Mouse (Mus musculus) lung, embryonic 15.5 days (tissue): ENCODE measurements at regions not wholly inside any gene's neighbourhood (a gene's known extent, or its start where the extent isn't known, plus 50 kb on each side); places are given as distances from the start of the nearest gene placed in this dataset.

Experiments used
- ATAC-seq: fragments of 200-750 bp; cut with Nextera tagmentation; 2 replicates; pipeline ENCODE4 v1.8.0; 2017; ENCODE audit warnings: moderate number of reproducible peaks, borderline replicate concordance; ENCODE audit not compliant: low FRiP score, low TSS enrichment; ENCODE audit errors: extremely low read depth
- H3K27ac ChIP-seq: fragments of 300-500 bp; sonication (generic); 2 replicates; pipeline ENCODE4 v1.5.1; 2015; ENCODE audit warnings: moderate library complexity, mild to moderate bottlenecking, inconsistent platforms
- H3K27me3 ChIP-seq: fragments of 300-500 bp; sonication (generic); 2 replicates; pipeline ENCODE4 v1.6.1; 2015; ENCODE audit warnings: inconsistent platforms
- H3K36me3 ChIP-seq: fragments of 300-500 bp; sonication (generic); 2 replicates; pipeline ENCODE4 v1.6.1; 2015; ENCODE audit warnings: inconsistent platforms
- H3K4me1 ChIP-seq: fragments of 300-500 bp; sonication (generic); 2 replicates; pipeline ENCODE4 v1.6.1; 2015; ENCODE audit warnings: inconsistent platforms
- H3K4me2 ChIP-seq: fragments of 300-500 bp; sonication (generic); 2 replicates; pipeline ENCODE4 v1.6.1; 2015; ENCODE audit warnings: inconsistent platforms, mild to moderate bottlenecking, moderate library complexity
- H3K4me3 ChIP-seq: fragments of 300-500 bp; sonication (generic); 2 replicates; pipeline ENCODE4 v1.5.1; 2015; ENCODE audit warnings: mild to moderate bottlenecking, inconsistent platforms
- H3K9ac ChIP-seq: fragments of 300-500 bp; sonication (generic); 2 replicates; pipeline ENCODE4 v1.6.1; 2015; ENCODE audit warnings: inconsistent platforms
- H3K9me3 ChIP-seq: fragments of 300-500 bp; sonication (generic); 2 replicates; pipeline ENCODE4 v1.6.1; 2016; ENCODE audit warnings: inconsistent platforms
- WGBS: fragments of 180-500 bp; shearing (Covaris S2); methylation state at CpG from one replicate; pipeline ENCODE4 v1.1.7; 2015; 5-methylcytosine and 5-hydroxymethylcytosine counted together

GRCm38 (mm10) chr5:33548800-33549199 is 80.6 kb downstream of the Fam53a start:
- 64% methylated on average over 2 of the region's 2 CpGs for WGBS
- no peak for ATAC-seq
- no peak overlapping the region for H3K9ac ChIP-seq

GRCm38 (mm10) chr5:33543372-33543771 is 86.1 kb downstream of the Fam53a start:
- Histone ChIP-seq H3K9ac (no peak overlapping the region), H3K27me3 (peaks cover 36% of the 10 kb centered on the region), H3K9me3 (no peaks in the 10 kb centered on the region), H3K27ac (no peak overlapping the region), H3K36me3 (no peaks in the 10 kb centered on the region), H3K4me3 (no peak overlapping the region), H3K4me1 (no peaks in the 10 kb centered on the region), H3K4me2 (no peak overlapping the region)
- 24% methylated on average over 5 of the region's 5 CpGs for WGBS
- ATAC-seq = peak; percentile 50; the same call in 1 of the 2 replicates

More at GRCm38 (mm10) chr5:33548800-33549199, 80.6 kb downstream of the Fam53a start:
- Histone ChIP-seq H3K9me3 (no peaks in the 10 kb centered on the region), H3K4me2 (no peak overlapping the region), H3K36me3 (no peaks in the 10 kb centered on the region), H3K4me1 (no peaks in the 10 kb centered on the region), H3K27me3 (peaks cover under 1% of the 10 kb centered on the region; the same call in 1 of the 2 replicates), H3K27ac (no peak overlapping the region), H3K4me3 (no peak overlapping the region)

- no peak for ATAC-seq
- Histone ChIP-seq H3K4me3 (no peak overlapping the region), H3K27ac (no peak overlapping the region), H3K9ac (no peak overlapping the region), H3K4me1 (no peaks in the 10 kb centered on the region), H3K4me2 (no peak overlapping the region), H3K27me3 (peaks cover 36% of the 10 kb centered on the region), H3K36me3 (no peaks in the 10 kb centered on the region), H3K9me3 (no peaks in the 10 kb centered on the region)
- WGBS = 90% methylated on average over 3 of the region's 3 CpGs
These were observed 86.8 kb downstream of the Fam53a start for GRCm38 (mm10) chr5:33542643-33543042.

- peaks cover 36% of the 10 kb centered on the region for H3K27me3 ChIP-seq
- 83% methylated on average over 11 of the region's 11 CpGs for WGBS
These were observed 87.4 kb downstream of the Fam53a start for GRCm38 (mm10) chr5:33542000-33542554.

GRCm38 (mm10) chr5:33540259-33540658 is 89.2 kb downstream of the Fam53a start:
- 40% methylated on average over 23 of the region's 23 CpGs for WGBS
- H3K9me3 ChIP-seq = no peaks in the 10 kb centered on the region
- no peak overlapping the region for H3K4me2 ChIP-seq
- H3K27me3 ChIP-seq = peaks cover 38% of the 10 kb centered on the region
- H3K4me1 ChIP-seq = peaks cover under 1% of the 10 kb centered on the region; the same call in 1 of the 2 replicates
- H3K9ac ChIP-seq = no peak overlapping the region
- H3K36me3 ChIP-seq = no peaks in the 10 kb centered on the region
- H3K4me3 ChIP-seq = no peak overlapping the region
- no peak for ATAC-seq
- H3K27ac ChIP-seq = no peak overlapping the region

More at GRCm38 (mm10) chr5:33542000-33542554, 87.4 kb downstream of the Fam53a start:
- Histone ChIP-seq H3K4me1 (no peaks in the 10 kb centered on the region), H3K4me2 (no peak overlapping the region), H3K9me3 (no peaks in the 10 kb centered on the region), H3K36me3 (no peaks in the 10 kb centered on the region), H3K9ac (no peak overlapping the region), H3K27ac (no peak overlapping the region), H3K4me3 (no peak overlapping the region)
- ATAC-seq = no peak

- WGBS = 31% methylated on average over 8 of the region's 8 CpGs
- no peak overlapping the region for H3K4me2 ChIP-seq
- H3K4me3 ChIP-seq = no peak overlapping the region
- no peak for ATAC-seq
- H3K27ac ChIP-seq = no peak overlapping the region
- H3K4me1 ChIP-seq = peaks cover 10% of the 10 kb centered on the region; the same call in 1 of the 2 replicates
- no peak overlapping the region for H3K9ac ChIP-seq
- peaks cover 48% of the 10 kb centered on the region for H3K27me3 ChIP-seq
- H3K9me3 ChIP-seq = no peaks in the 10 kb centered on the region
- H3K36me3 ChIP-seq = no peaks in the 10 kb centered on the region
These were observed 92.0 kb downstream of the Fam53a start for GRCm38 (mm10) chr5:33537429-33537828.

GRCm38 (mm10) chr5:33537017-33537416 is 92.4 kb downstream of the Fam53a start:
- Histone ChIP-seq H3K9me3 (no peaks in the 10 kb centered on the region), H3K27ac (no peak overlapping the region), H3K36me3 (no peaks in the 10 kb centered on the region), H3K4me3 (no peak overlapping the region), H3K4me2 (no peak overlapping the region), H3K4me1 (peaks cover 10% of the 10 kb centered on the region; the same call in 1 of the 2 replicates), H3K9ac (no peak overlapping the region), H3K27me3 (peaks cover 48% of the 10 kb centered on the region)
- WGBS = 46% methylated on average over 4 of the region's 4 CpGs
- ATAC-seq = no peak

- Histone ChIP-seq H3K4me3 (no peak overlapping the region), H3K9ac (no peak overlapping the region), H3K9me3 (no peaks in the 10 kb centered on the region), H3K36me3 (no peaks in the 10 kb centered on the region), H3K4me2 (no peak overlapping the region), H3K27ac (no peak overlapping the region), H3K4me1 (peaks cover 10% of the 10 kb centered on the region; the same call in 1 of the 2 replicates), H3K27me3 (peaks cover 44% of the 10 kb centered on the region)
- no peak for ATAC-seq
- WGBS = 55% methylated on average over 4 of the region's 4 CpGs
These were observed 93.2 kb downstream of the Fam53a start for GRCm38 (mm10) chr5:33536261-33536660.

GRCm38 (mm10) chr5:33535145-33536010 is 94.1 kb downstream of the Fam53a start:
- H3K4me3 ChIP-seq = no peak overlapping the region
- no peak for ATAC-seq
- WGBS = 12% methylated on average over 21 of the region's 21 CpGs

GRCm38 (mm10) chr5:33534345-33534744 is 95.1 kb downstream of the Fam53a start:
- Histone ChIP-seq H3K36me3 (no peaks in the 10 kb centered on the region), H3K27ac (no peak overlapping the region), H3K9me3 (no peaks in the 10 kb centered on the region), H3K4me1 (peaks cover 10% of the 10 kb centered on the region; the same call in 1 of the 2 replicates), H3K9ac (no peak overlapping the region), H3K4me2 (peak overlapping the region; percentile 38), H3K4me3 (no peak overlapping the region), H3K27me3 (peaks cover 25% of the 10 kb centered on the region)
- ATAC-seq = no peak
- WGBS = 4% methylated on average over 13 of the region's 13 CpGs

More at GRCm38 (mm10) chr5:33535145-33536010, 94.1 kb downstream of the Fam53a start:
- H3K27me3 ChIP-seq = peaks cover 36% of the 10 kb centered on the region
- H3K27ac ChIP-seq = no peak overlapping the region
- H3K4me1 ChIP-seq = peaks cover 10% of the 10 kb centered on the region; the same call in 1 of the 2 replicates
- H3K4me2 ChIP-seq = peak overlapping the region; percentile 38
- no peaks in the 10 kb centered on the region for H3K9me3 ChIP-seq
- H3K36me3 ChIP-seq = no peaks in the 10 kb centered on the region
- H3K9ac ChIP-seq = no peak overlapping the region

GRCm38 (mm10) chr5:33533185-33533584 is 96.2 kb downstream of the Fam53a start:
- WGBS = 85% methylated on average over 4 of the region's 4 CpGs
- H3K36me3 ChIP-seq = no peaks in the 10 kb centered on the region
- ATAC-seq = no peak
- no peak overlapping the region for H3K27ac ChIP-seq
- no peaks in the 10 kb centered on the region for H3K9me3 ChIP-seq
- peaks cover 10% of the 10 kb centered on the region; the same call in 1 of the 2 replicates for H3K4me1 ChIP-seq
- no peak overlapping the region for H3K9ac ChIP-seq
- no peak overlapping the region for H3K4me2 ChIP-seq
- no peak overlapping the region for H3K4me3 ChIP-seq
- peaks cover 15% of the 10 kb centered on the region; the same call in 1 of the 2 replicates for H3K27me3 ChIP-seq

- Histone ChIP-seq H3K36me3 (no peaks in the 10 kb centered on the region), H3K9me3 (no peaks in the 10 kb centered on the region), H3K4me3 (no peak overlapping the region), H3K4me2 (no peak overlapping the region), H3K27me3 (peaks cover 15% of the 10 kb centered on the region; the same call in 1 of the 2 replicates), H3K4me1 (peaks cover 10% of the 10 kb centered on the region; the same call in 1 of the 2 replicates), H3K9ac (no peak overlapping the region), H3K27ac (no peak overlapping the region)
- ATAC-seq = no peak
- 95% methylated on average over 1 of the region's 1 CpGs for WGBS
These were observed 97.5 kb upstream of the Nkx1-1 start for GRCm38 (mm10) chr5:33531263-33531662.
